Mouse (Mus musculus) hindbrain, embryonic 16.5 days (tissue): ENCODE measurements around the gene Sdk2. TPM values are rescaled to one million over a fixed set of nuclear protein-coding genes. Genes with fewer than 3 reads are reported as not detected.
A peak's percentile ranks its signal among the peaks of the same experiment; 100 is the strongest.

Experiments used
- ATAC-seq: fragments of 200-750 bp; cut with Nextera tagmentation; 2 replicates; pipeline ENCODE4 v1.8.0; 2017; ENCODE audit warnings: moderate TSS enrichment, moderate library complexity
- H3K27ac ChIP-seq: fragments of 300-500 bp; sonication (generic); 2 replicates; pipeline ENCODE4 v1.5.1; 2014; ENCODE audit warnings: low read depth, mild to moderate bottlenecking, control low read depth, low read length, moderate library complexity
- H3K27me3 ChIP-seq: fragments of 300-500 bp; sonication (generic); replicated peaks from 2 replicates; pipeline ENCODE4 v1.6.1; 2014; ENCODE audit warnings: low read length; ENCODE audit not compliant: control insufficient read depth, insufficient read depth
- H3K36me3 ChIP-seq: fragments of 300-500 bp; sonication (generic); 2 replicates; pipeline ENCODE4 v1.6.1; 2014; ENCODE audit warnings: mild to moderate bottlenecking, low read length, moderate library complexity, mixed read lengths; ENCODE audit not compliant: control insufficient read depth, insufficient read depth
- H3K4me1 ChIP-seq: fragments of 300-500 bp; sonication (generic); 2 replicates; pipeline ENCODE4 v1.6.1; 2014; ENCODE audit warnings: low read depth, low read length; ENCODE audit not compliant: control insufficient read depth, insufficient read depth
- H3K4me2 ChIP-seq: fragments of 300-500 bp; sonication (generic); 2 replicates; pipeline ENCODE4 v1.6.1; 2014; ENCODE audit warnings: mild to moderate bottlenecking, low read length, control low read depth, moderate library complexity
- H3K4me3 ChIP-seq: fragments of 300-500 bp; sonication (generic); 2 replicates; pipeline ENCODE4 v1.5.1; 2014; ENCODE audit warnings: mild to moderate bottlenecking, low read length, control low read depth, moderate library complexity
- H3K9ac ChIP-seq: fragments of 300-500 bp; sonication (generic); 2 replicates; pipeline ENCODE4 v1.6.1; 2014; ENCODE audit warnings: low read depth, mild to moderate bottlenecking, control low read depth, low read length, moderate library complexity
- H3K9me3 ChIP-seq: fragments of 300-500 bp; sonication (generic); 2 replicates; pipeline ENCODE4 v1.6.1; 2014; ENCODE audit warnings: mild to moderate bottlenecking, low read length, moderate library complexity; ENCODE audit not compliant: control insufficient read depth
- WGBS: fragments of 180-500 bp; shearing (Covaris S2); extraction: QIAGEN DNeasy Blood & Tissue Kit; methylation state at CpG from one replicate; pipeline ENCODE4 v1.1.7; 2014; 5-methylcytosine and 5-hydroxymethylcytosine counted together
- polyA plus RNA-seq: library from polyadenylated mRNA; unstranded; fragments of >200 nt; fragmentation: Nextera tagmentation; extraction: Ambion mirVana; gene quantifications from 2 replicates; pipeline ENCODE4 v1.2.1, GENCODE M21; 2015

The Sdk2 gene
- polyA plus RNA-seq, 1 experiment from 2014 or later = 3.3 TPM

DNA sequence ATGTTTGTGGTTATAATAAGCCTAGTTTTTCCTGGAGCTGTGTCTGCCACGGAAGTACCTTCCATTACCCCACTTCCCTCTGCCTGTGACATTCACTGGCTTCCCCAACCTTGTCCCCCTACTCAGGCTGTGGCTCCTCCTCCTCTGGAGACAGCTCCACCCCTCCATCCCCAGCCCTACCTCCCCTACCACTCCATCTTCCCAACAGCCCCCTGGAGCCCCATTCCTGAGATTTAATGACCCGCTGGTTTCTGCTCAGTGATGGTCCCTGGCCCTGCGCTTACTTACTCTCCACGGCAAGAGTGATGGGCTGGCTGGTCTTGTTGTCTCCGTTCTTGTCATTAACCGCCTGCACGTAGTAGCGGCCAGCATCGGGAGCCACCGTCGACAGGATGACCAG lies 181.9 kb downstream of the Sdk2 start:
- Histone ChIP-seq H3K4me1 (no peaks in the 10 kb centered on the region), H3K36me3 (no peaks in the 10 kb centered on the region), H3K9ac (no peak overlapping the region), H3K27ac (no peak overlapping the region), H3K9me3 (no peaks in the 10 kb centered on the region), H3K4me2 (no peak overlapping the region), H3K4me3 (no peak overlapping the region), H3K27me3 (no peaks in the 10 kb centered on the region)
- ATAC-seq = peak; percentile 48; the same call in 1 of the 2 replicates
- 62% methylated on average over 11 of the region's 11 CpGs for WGBS

DNA sequence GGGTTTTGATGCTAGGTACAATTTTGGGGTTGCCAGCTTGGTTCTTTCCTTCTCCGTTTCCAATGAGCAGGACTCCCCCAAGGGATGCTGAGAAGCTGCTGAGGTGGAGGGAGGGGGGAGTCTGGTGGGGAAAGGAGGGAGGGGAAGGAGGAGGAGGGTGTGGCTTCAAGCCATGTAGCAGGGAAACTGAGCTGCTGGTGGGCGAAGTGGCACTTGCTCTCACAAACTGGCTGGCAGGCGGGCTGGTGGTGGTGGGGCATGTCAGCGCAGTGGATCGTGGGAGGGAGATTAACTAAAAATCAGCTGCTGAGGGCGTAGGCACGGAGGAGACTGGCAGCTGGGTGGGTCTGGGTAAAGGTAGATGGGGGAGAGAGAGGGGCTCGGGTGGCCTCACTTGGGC lies 183.8 kb downstream of the Sdk2 start:
- Histone ChIP-seq H3K4me1 (no peaks in the 10 kb centered on the region), H3K27ac (no peak overlapping the region), H3K36me3 (no peaks in the 10 kb centered on the region), H3K9me3 (no peaks in the 10 kb centered on the region), H3K27me3 (no peaks in the 10 kb centered on the region), H3K9ac (no peak overlapping the region), H3K4me2 (no peak overlapping the region), H3K4me3 (no peak overlapping the region)
- 71% methylated on average over 8 of the region's 8 CpGs for WGBS
- ATAC-seq = no peak

DNA sequence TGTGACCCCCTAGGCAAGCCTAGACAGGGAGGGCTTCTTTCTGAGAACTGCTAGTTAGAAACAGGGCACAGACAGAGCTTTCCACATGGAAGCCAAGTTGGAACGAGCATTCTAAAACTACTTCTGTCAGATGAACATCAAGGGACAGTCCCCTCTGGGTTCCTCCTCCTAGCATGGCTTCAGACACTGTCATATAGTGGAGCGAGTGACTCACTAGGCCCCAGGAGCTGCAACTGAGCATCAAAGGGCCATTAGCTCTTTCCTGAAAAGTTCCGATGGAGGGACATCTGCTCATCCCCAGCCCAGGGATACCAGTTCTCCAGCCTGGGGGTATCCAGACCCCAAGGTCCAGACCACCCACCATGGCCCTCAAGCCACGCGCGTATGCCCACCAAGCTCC lies 185.0 kb downstream of the Sdk2 start:
- Histone ChIP-seq H3K9me3 (no peaks in the 10 kb centered on the region), H3K36me3 (no peaks in the 10 kb centered on the region), H3K4me3 (no peak overlapping the region), H3K27ac (no peak overlapping the region), H3K9ac (no peak overlapping the region), H3K4me2 (no peak overlapping the region), H3K4me1 (no peaks in the 10 kb centered on the region), H3K27me3 (no peaks in the 10 kb centered on the region)
- no peak for ATAC-seq
- 71% methylated on average over 6 of the region's 6 CpGs for WGBS

DNA sequence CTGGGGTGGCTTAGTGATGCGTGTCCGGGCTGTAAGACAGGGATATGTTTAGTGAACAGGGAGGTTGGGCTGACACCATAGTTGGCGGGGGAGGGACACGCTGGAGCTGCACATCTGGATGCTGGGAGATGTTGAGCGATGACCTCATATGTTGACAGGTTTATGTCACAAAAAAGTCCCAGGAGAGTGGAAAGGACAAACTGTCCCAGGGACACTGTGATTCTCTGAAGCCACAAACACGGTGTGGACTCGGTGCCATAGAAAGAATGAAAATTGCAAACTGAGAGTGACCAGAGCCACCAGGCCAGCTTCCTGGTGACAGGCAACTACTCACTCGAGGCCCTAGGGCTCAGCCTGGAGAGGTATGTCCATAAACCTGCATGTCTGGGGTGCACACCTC lies 199.8 kb downstream of the Sdk2 start:
- WGBS = 93% methylated on average over 8 of the region's 8 CpGs
- Histone ChIP-seq H3K4me2 (no peak overlapping the region), H3K4me1 (no peaks in the 10 kb centered on the region), H3K27ac (no peak overlapping the region), H3K27me3 (no peaks in the 10 kb centered on the region), H3K9me3 (no peaks in the 10 kb centered on the region), H3K4me3 (no peak overlapping the region), H3K36me3 (no peaks in the 10 kb centered on the region), H3K9ac (no peak overlapping the region)
- ATAC-seq = no peak

DNA sequence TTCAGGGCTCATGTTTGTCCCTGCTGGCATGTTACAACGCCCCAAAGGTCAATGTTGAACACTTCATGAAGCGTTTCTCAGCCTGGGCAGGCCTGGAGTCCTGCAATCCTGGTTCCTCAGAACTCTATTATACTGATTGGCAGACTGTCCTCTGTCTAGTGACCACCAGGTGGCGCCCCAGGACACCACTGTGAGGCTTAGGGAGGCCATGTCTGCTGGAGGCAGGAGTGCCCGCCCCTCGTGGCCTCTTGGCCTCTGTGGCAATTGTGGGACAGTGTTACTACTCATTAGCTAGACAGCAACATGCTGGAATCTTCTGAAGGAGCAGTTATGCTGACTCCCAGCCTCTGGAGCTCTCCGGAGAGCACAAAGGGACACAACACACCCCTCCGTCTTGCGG lies 201.2 kb downstream of the Sdk2 start:
- Histone ChIP-seq H3K4me1 (no peaks in the 10 kb centered on the region), H3K27me3 (no peaks in the 10 kb centered on the region), H3K9ac (no peak overlapping the region), H3K27ac (no peak overlapping the region), H3K4me2 (no peak overlapping the region), H3K4me3 (no peak overlapping the region), H3K36me3 (no peaks in the 10 kb centered on the region), H3K9me3 (no peaks in the 10 kb centered on the region)
- 30% methylated on average over 8 of the region's 8 CpGs for WGBS
- ATAC-seq = peak; percentile 75

DNA sequence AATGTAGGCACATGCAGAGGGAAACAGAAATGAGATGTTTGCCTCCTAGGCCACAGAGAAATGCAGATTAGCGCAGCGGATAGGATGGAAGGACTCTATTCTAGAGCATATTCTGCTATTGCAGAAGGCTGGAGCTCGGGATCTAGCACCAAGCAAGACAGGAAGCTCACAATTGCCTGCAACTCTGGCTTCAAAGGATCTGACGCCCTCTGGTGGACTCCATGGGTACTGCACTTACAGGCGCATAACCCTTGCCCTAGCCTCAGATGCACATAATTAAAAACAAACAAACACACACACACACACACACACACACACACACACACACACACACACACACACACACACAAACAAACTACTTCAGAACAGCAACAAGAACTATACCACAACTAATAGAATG lies 203.4 kb downstream of the Sdk2 start:
- ATAC-seq = no peak
- no peaks in the 10 kb centered on the region for H3K9me3 ChIP-seq
- 76% methylated on average over 5 of the region's 5 CpGs for WGBS
- no peak overlapping the region for H3K4me2 ChIP-seq
- no peak overlapping the region for H3K9ac ChIP-seq
- H3K4me3 ChIP-seq = no peak overlapping the region
- no peaks in the 10 kb centered on the region for H3K27me3 ChIP-seq
- H3K4me1 ChIP-seq = no peaks in the 10 kb centered on the region
- no peak overlapping the region for H3K27ac ChIP-seq
- H3K36me3 ChIP-seq = no peaks in the 10 kb centered on the region

DNA sequence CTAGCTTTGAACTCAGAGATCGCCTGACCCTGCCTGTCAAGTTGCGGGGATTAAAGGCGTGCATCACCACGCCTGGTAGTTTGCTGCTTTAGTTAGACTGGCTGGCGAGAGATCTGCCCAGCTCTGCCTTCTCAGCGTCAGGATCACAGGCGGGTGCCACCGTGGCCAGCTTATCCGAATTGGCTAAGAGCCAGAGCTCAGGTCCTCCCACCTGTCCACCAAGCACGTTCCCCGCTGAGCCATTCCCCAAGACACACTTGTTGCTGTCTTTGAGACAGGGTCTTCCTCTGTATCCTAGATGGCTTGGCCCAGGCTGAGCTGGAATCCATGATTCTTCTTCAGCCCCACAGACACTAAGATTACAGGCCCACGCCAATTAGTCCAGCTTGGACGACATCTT lies 211.2 kb downstream of the Sdk2 start:
- no peak overlapping the region for H3K9ac ChIP-seq
- no peaks in the 10 kb centered on the region for H3K9me3 ChIP-seq
- no peak overlapping the region for H3K4me3 ChIP-seq
- no peaks in the 10 kb centered on the region for H3K4me1 ChIP-seq
- no peaks in the 10 kb centered on the region for H3K27me3 ChIP-seq
- H3K36me3 ChIP-seq = no peaks in the 10 kb centered on the region
- no peak for ATAC-seq
- WGBS = 86% methylated on average over 13 of the region's 13 CpGs
- H3K27ac ChIP-seq = no peak overlapping the region
- no peak overlapping the region for H3K4me2 ChIP-seq

DNA sequence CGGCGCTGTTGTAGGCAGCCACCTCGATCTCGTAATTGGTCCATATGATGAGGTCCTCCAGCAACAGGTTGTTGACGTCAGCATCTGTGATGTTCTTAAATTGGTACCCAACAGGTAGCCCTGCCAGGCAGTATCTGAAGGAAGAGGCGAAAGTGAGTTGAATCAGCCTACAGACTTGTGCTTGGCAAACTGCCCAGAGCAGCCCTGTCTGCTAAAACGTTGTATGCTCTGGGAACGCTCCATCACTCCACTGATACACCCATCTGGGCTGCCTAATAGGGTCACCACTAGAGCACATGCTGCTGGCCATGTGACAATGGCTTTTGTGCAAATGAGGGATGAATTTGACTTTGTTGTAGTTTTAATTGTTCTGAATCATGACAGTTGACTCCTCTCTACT lies 215.1 kb downstream of the Sdk2 start:
- H3K36me3 ChIP-seq = no peaks in the 10 kb centered on the region
- H3K9ac ChIP-seq = no peak overlapping the region
- H3K4me3 ChIP-seq = no peak overlapping the region
- H3K9me3 ChIP-seq = no peaks in the 10 kb centered on the region
- 70% methylated on average over 8 of the region's 8 CpGs for WGBS
- H3K4me1 ChIP-seq = no peaks in the 10 kb centered on the region
- no peak overlapping the region for H3K27ac ChIP-seq
- no peak overlapping the region for H3K4me2 ChIP-seq
- ATAC-seq = no peak
- no peaks in the 10 kb centered on the region for H3K27me3 ChIP-seq

DNA sequence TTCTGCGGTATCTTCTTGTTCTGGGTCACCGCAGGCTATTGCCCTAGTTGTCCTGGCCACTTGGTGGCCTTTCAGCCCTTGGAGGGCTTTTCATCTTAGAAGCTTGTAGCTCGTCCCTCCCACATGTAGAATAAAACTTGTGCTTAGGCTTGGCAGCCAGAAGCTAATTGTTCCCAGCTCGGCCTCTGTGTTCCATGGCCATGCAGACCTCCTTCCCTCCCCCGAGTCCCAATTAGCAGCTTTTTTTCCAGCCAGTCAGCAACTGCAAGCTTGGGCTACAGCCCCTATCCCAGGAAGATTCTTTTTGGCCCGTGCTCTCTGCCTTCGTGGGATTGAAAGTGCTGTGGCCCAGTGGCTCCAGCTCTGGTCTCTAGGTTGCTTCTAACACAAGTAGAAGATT lies 217.5 kb downstream of the Sdk2 start:
- Histone ChIP-seq H3K9ac (no peak overlapping the region), H3K36me3 (no peaks in the 10 kb centered on the region), H3K27ac (no peak overlapping the region), H3K4me2 (no peak overlapping the region), H3K4me1 (no peaks in the 10 kb centered on the region), H3K9me3 (no peaks in the 10 kb centered on the region), H3K4me3 (no peak overlapping the region), H3K27me3 (no peaks in the 10 kb centered on the region)
- no peak for ATAC-seq
- 61% methylated on average over 7 of the region's 7 CpGs for WGBS

DNA sequence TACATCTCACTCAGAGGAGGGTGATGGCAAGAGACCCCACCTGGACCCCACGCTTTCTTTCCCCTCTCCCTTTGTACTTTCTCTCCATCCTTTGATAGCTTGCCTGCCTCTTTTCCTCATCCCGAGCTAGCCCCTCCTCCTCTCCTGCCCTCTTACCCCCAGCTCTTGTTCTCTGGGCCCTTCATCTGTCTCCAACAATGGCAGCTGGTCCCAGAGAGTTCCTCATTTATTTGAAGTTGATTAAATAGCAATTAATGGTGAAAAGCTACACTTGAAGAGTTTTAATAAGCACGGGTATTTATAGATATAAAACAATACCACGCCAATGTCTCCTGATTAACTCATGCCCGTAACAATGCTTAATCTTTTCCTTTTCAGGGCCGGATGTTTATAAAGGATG lies 222.9 kb downstream of the Sdk2 start:
- Histone ChIP-seq H3K27me3 (no peaks in the 10 kb centered on the region), H3K27ac (no peak overlapping the region), H3K4me1 (no peaks in the 10 kb centered on the region), H3K4me3 (no peak overlapping the region), H3K36me3 (no peaks in the 10 kb centered on the region), H3K9ac (no peak overlapping the region), H3K9me3 (no peaks in the 10 kb centered on the region), H3K4me2 (no peak overlapping the region)
- no peak for ATAC-seq
- WGBS = 30% methylated on average over 6 of the region's 6 CpGs
